Mouse (Mus musculus): ENCODE results near the gene Gpsm2. TPM values are rescaled to one million over a fixed set of nuclear protein-coding genes. Genes with fewer than 3 reads are reported as not detected.
"Not testable (repeated sequence)": the region's sequence is repeated elsewhere in the genome, so short reads cannot be mapped to it uniquely, and the experiment has no call there.

Gpsm2 gene
- polyA plus RNA-seq, 1 experiment from 2014 or later = 20.2 TPM

GRCm38 (mm10) chr3:108652866-108653642, 69.1 kb downstream of the Gpsm2 start:
- ATAC-seq (ENCODE audit: low FRiP score, low read depth) = no peak
- no peaks in the 10 kb centered on the region for H3K27me3 ChIP-seq
- H3K4me1 ChIP-seq (replicated peaks) = peaks cover 18% of the 10 kb centered on the region
- H3K9ac ChIP-seq = no peak overlapping the region
- 25% methylated on average over 9 of the region's 9 CpGs for WGBS
- peak overlapping the region; percentile 67 for H3K4me2 ChIP-seq
- no peak overlapping the region for H3K27ac ChIP-seq (replicated peaks)
- no peak overlapping the region for H3K4me3 ChIP-seq
- H3K36me3 ChIP-seq = no peaks in the 10 kb centered on the region
- no peaks in the 10 kb centered on the region for H3K9me3 ChIP-seq

- not testable (repeated sequence) for H3K4me1 ChIP-seq (replicated peaks); H3K9ac ChIP-seq; ATAC-seq (ENCODE audit: low FRiP score, low read depth); H3K9me3 ChIP-seq; H3K27me3 ChIP-seq; H3K4me3 ChIP-seq; H3K27ac ChIP-seq (replicated peaks); H3K4me2 ChIP-seq
- WGBS = 40% methylated on average over 5 of the region's 5 CpGs
- peaks cover 25% of the 10 kb centered on the region for H3K36me3 ChIP-seq
Measured at GRCm38 (mm10) chr3:108647681-108648080, 74.4 kb downstream of the Gpsm2 start.

- H3K27ac ChIP-seq (replicated peaks) = no peak overlapping the region
- no peak overlapping the region for H3K4me2 ChIP-seq
- peaks cover 31% of the 10 kb centered on the region for H3K36me3 ChIP-seq
- ATAC-seq (ENCODE audit: low FRiP score, low read depth) = no peak
- H3K4me3 ChIP-seq = no peak overlapping the region
- H3K4me1 ChIP-seq (replicated peaks) = no peaks in the 10 kb centered on the region
- WGBS = 53% methylated on average over 7 of the region's 7 CpGs
- H3K27me3 ChIP-seq = no peaks in the 10 kb centered on the region
- no peaks in the 10 kb centered on the region for H3K9me3 ChIP-seq
- H3K9ac ChIP-seq = no peak overlapping the region
Measured at GRCm38 (mm10) chr3:108646036-108646435, 76.1 kb downstream of the Gpsm2 start.

- 95% methylated on average over 3 of the region's 3 CpGs for WGBS
- ATAC-seq (ENCODE audit: low FRiP score, low read depth) = no peak
- no peak overlapping the region for H3K4me3 ChIP-seq
Measured at GRCm38 (mm10) chr3:108644856-108645255, 77.3 kb downstream of the Gpsm2 start.

GRCm38 (mm10) chr3:108640998-108641397, 81.1 kb downstream of the Gpsm2 start:
- 92% methylated on average over 4 of the region's 4 CpGs for whole genome bisulfite sequencing
- Histone ChIP-seq H3K4me1 (replicated peaks) (no peaks in the 10 kb centered on the region), H3K9ac (no peak overlapping the region), H3K4me3 (no peak overlapping the region), H3K27me3 (no peaks in the 10 kb centered on the region), H3K4me2 (no peak overlapping the region), H3K27ac (replicated peaks) (no peak overlapping the region), H3K9me3 (no peaks in the 10 kb centered on the region), H3K36me3 (peaks cover 53% of the 10 kb centered on the region)
- ATAC-seq (ENCODE audit: low FRiP score, low read depth) = no peak

More at GRCm38 (mm10) chr3:108644856-108645255, 77.3 kb downstream of the Gpsm2 start:
- no peaks in the 10 kb centered on the region for H3K9me3 ChIP-seq
- no peak overlapping the region for H3K9ac ChIP-seq
- H3K4me1 ChIP-seq (replicated peaks) = no peaks in the 10 kb centered on the region
- peaks cover 32% of the 10 kb centered on the region for H3K36me3 ChIP-seq
- no peak overlapping the region for H3K4me2 ChIP-seq
- no peak overlapping the region for H3K27ac ChIP-seq (replicated peaks)
- H3K27me3 ChIP-seq = no peaks in the 10 kb centered on the region

GRCm38 (mm10) chr3:108639412-108639811, 82.7 kb downstream of the Gpsm2 start:
- H3K27me3 ChIP-seq = no peaks in the 10 kb centered on the region
- no peak overlapping the region for H3K4me3 ChIP-seq
- no peak overlapping the region for H3K27ac ChIP-seq (replicated peaks)
- H3K4me1 ChIP-seq (replicated peaks) = no peaks in the 10 kb centered on the region
- no peak overlapping the region for H3K4me2 ChIP-seq
- H3K36me3 ChIP-seq = peaks cover 43% of the 10 kb centered on the region
- WGBS = 64% methylated on average over 4 of the region's 4 CpGs
- H3K9me3 ChIP-seq = no peaks in the 10 kb centered on the region
- no peak overlapping the region for H3K9ac ChIP-seq
- ATAC-seq (ENCODE audit: low FRiP score, low read depth) = no peak

- Histone ChIP-seq H3K36me3 (peaks cover 35% of the 10 kb centered on the region), H3K4me1 (replicated peaks) (no peaks in the 10 kb centered on the region), H3K27me3 (no peaks in the 10 kb centered on the region), H3K9ac (no peak overlapping the region), H3K9me3 (no peaks in the 10 kb centered on the region), H3K27ac (replicated peaks) (no peak overlapping the region), H3K4me3 (no peak overlapping the region), H3K4me2 (no peak overlapping the region)
- 89% methylated on average over 5 of the region's 5 CpGs for WGBS
- no peak for ATAC-seq (ENCODE audit: low FRiP score, low read depth)
Measured at GRCm38 (mm10) chr3:108634761-108635160, 87.3 kb downstream of the Gpsm2 start.

Other genes starting within 250 kb of the Gpsm2 start
- 2.4 and 2.5 TPM in 2 replicates for gene 1700013F07Rik, start 188.2 kb downstream of the Gpsm2 start, polyA plus RNA-seq (2015; fragmentation: Nextera tagmentation; extraction: Ambion mirVana)
- gene 5330417C22Rik, start 185.8 kb downstream of the Gpsm2 start, polyA plus RNA-seq (2015; fragmentation: Nextera tagmentation; extraction: Ambion mirVana) = 15.1 and 18.9 TPM in 2 replicates
- gene Tmem167b, start 159.8 kb downstream of the Gpsm2 start, polyA plus RNA-seq (2015; fragmentation: Nextera tagmentation; extraction: Ambion mirVana) = 51.1 and 54.0 TPM in 2 replicates
- 46.2 and 52.8 TPM in 2 replicates for gene Taf13, start 150.6 kb downstream of the Gpsm2 start, polyA plus RNA-seq (2015; fragmentation: Nextera tagmentation; extraction: Ambion mirVana)
- gene Wdr47, start 131.0 kb downstream of the Gpsm2 start, polyA plus RNA-seq (2015; fragmentation: Nextera tagmentation; extraction: Ambion mirVana) = 103 and 105 TPM in 2 replicates
- 36.5 and 42.0 TPM in 2 replicates for gene Clcc1, start 68.4 kb downstream of the Gpsm2 start, polyA plus RNA-seq (2015; fragmentation: Nextera tagmentation; extraction: Ambion mirVana)
- gene Aknad1, start 17.3 kb upstream of the Gpsm2 start, polyA plus RNA-seq (2015; fragmentation: Nextera tagmentation; extraction: Ambion mirVana) = not detected in 2 replicates
- 14.5 and 15.5 TPM in 2 replicates for gene Stxbp3, start 118.2 kb upstream of the Gpsm2 start, polyA plus RNA-seq (2015; fragmentation: Nextera tagmentation; extraction: Ambion mirVana)
- gene Fndc7, start 167.7 kb upstream of the Gpsm2 start, polyA plus RNA-seq (2015; fragmentation: Nextera tagmentation; extraction: Ambion mirVana) = 0.05 TPM in 1 of 2 replicates, not detected in the other
- 51.8 and 54.4 TPM in 2 replicates for gene Prpf38b, start 189.4 kb upstream of the Gpsm2 start, polyA plus RNA-seq (2015; fragmentation: Nextera tagmentation; extraction: Ambion mirVana)
- gene Henmt1, start 217.6 kb upstream of the Gpsm2 start, polyA plus RNA-seq (2015; fragmentation: Nextera tagmentation; extraction: Ambion mirVana) = 2.3 and 2.5 TPM in 2 replicates
- gene Gm9857, start 218.1 kb upstream of the Gpsm2 start, polyA plus RNA-seq (2015; fragmentation: Nextera tagmentation; extraction: Ambion mirVana) = 0.66 TPM in 1 of 2 replicates, not detected in the other